Mouse (Mus musculus): ENCODE results near the gene Csrnp1. TPM values are rescaled to one million over a fixed set of nuclear protein-coding genes. Genes with fewer than 3 reads are reported as not detected.

The Csrnp1 gene
- polyA plus RNA-seq, 2 experiments: 0.38 to 2.2 TPM

DNA sequence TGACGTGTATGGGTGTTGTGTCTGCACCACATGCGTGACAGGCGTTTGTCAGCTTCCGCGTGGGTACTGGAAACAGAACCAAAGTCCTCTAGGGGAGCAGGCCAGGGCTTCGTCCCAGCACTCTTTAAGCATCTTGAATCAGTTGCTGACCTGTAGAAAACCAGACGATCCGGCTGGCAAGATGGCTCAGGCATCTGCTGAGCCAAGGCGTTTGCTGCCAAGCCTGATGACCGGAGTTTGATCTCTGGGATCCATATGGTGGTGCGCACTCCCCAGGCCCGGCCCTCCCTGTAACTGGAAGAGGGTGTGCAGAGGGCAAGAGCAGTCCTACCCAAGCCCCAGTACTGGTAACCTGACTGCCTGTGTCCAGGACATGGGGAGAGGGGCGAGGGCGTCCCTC is 42.6 kb downstream of the Csrnp1 start:
- WGBS (ENCODE audit: insufficient replicate concordance): 83% methylated on average over 14 of the region's 14 CpGs
- Histone ChIP-seq H3K9me3 (ENCODE audit: control insufficient read depth, low read length) (no peaks in the 10 kb centered on the region), H3K27ac (no peak overlapping the region), H3K4me2 (ENCODE audit: low read depth) (no peak overlapping the region), H3K4me3 (ENCODE audit: insufficient read depth in 1 of 2, low read depth in 2 of 2, low read length in 2 of 2) (no peak overlapping the region), H3K27me3 (ENCODE audit: control insufficient read depth, insufficient read depth, low read length) (no peaks in the 10 kb centered on the region), H3K9ac (replicated peaks) (no peak overlapping the region), H3K4me1 (replicated peaks; ENCODE audit: control insufficient read depth in 2 of 2, insufficient read depth in 2 of 2, low read length in 1 of 2) (peaks cover 0 to 5% of the 10 kb centered on the region in 2 experiments; a peak in 1 of 4 replicates), H3K36me3 (replicated peaks; ENCODE audit: control insufficient read depth, insufficient read depth, low read depth) (no peaks in the 10 kb centered on the region)
- no peak for ATAC-seq (ENCODE audit: insufficient read depth)
- no peak for DNase-seq (ENCODE audit: low read depth in 3 of 3, low spot score in 3 of 3)
- TF ChIP-seq EP300 (IDR thresholded peaks at IDR 0.05; ENCODE audit: low read depth) (no peak), CTCF (IDR thresholded peaks at IDR 0.05; ENCODE audit: low read depth) (no peak)

DNA sequence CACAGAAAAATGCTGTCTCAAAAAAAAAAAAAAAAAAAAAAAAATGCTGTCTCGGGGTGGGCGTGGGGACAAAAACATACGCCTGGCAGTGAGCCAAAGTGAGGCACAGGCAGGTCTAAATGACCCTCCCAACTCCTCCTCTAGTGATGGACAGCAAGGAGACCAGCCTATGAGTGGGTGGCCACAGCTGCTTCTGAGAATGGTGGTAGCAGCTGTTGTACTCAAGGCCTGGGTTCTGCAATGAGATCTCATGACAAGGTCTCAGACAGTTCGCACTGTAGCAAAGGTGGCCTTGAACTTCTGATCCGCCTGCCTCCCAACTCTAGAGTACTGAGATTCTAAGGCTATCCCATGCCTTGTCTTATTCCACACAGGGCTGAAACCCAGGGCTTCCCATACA is 43.1 kb downstream of the Csrnp1 start:
- Histone ChIP-seq H3K4me1 (replicated peaks; ENCODE audit: control insufficient read depth in 2 of 2, insufficient read depth in 2 of 2, low read length in 1 of 2) (peaks cover 0 to 6% of the 10 kb centered on the region in 2 experiments; a peak in 2 of 4 replicates), H3K9me3 (ENCODE audit: control insufficient read depth, low read length) (no peaks in the 10 kb centered on the region), H3K9ac (replicated peaks) (no peak overlapping the region), H3K27ac (no peak overlapping the region), H3K4me3 (ENCODE audit: insufficient read depth in 1 of 2, low read depth in 2 of 2, low read length in 2 of 2) (no peak overlapping the region), H3K27me3 (ENCODE audit: control insufficient read depth, insufficient read depth, low read length) (no peaks in the 10 kb centered on the region), H3K36me3 (replicated peaks; ENCODE audit: control insufficient read depth, insufficient read depth, low read depth) (no peaks in the 10 kb centered on the region), H3K4me2 (ENCODE audit: low read depth) (no peak overlapping the region)
- ATAC-seq (ENCODE audit: insufficient read depth) (no peak), DNase-seq (ENCODE audit: low read depth in 3 of 3, low spot score in 3 of 3) (no peak)
- WGBS (ENCODE audit: insufficient replicate concordance): 64% methylated on average over 5 of the region's 5 CpGs
- TF ChIP-seq CTCF (IDR thresholded peaks at IDR 0.05; ENCODE audit: low read depth) (no peak), EP300 (IDR thresholded peaks at IDR 0.05; ENCODE audit: low read depth) (no peak)

DNA sequence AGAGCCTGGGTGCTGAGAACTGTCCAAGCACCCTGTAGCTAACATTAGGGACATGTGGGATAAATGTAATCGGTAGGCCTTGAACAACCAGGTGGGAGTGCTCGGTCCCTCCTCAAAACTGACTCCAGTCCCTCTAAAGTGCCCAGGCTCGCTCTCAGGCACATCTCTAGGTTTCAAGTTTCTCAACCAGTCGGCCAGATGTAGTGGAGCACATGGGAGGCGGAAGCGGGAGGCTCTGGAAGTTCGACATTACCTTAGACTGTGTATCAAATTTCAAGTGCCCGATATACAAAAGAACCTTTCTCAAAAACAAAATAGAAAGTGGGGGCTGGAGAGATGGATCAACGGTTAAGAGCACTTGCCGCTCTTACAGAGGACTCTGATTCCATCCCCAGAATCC is 44.8 kb downstream of the Csrnp1 start:
- no peaks in the 10 kb centered on the region for H3K27me3 ChIP-seq (ENCODE audit: control insufficient read depth, insufficient read depth, low read length)
- H3K4me1 ChIP-seq (replicated peaks; ENCODE audit: control insufficient read depth in 2 of 2, insufficient read depth in 2 of 2, low read length in 1 of 2): peaks cover 4 to 14% of the 10 kb centered on the region in 2 experiments; a peak in 3 of 4 replicates
- H3K27ac ChIP-seq: no peak overlapping the region
- no peak overlapping the region for H3K4me3 ChIP-seq (ENCODE audit: insufficient read depth in 1 of 2, low read depth in 2 of 2, low read length in 2 of 2)
- TF ChIP-seq CTCF (IDR thresholded peaks at IDR 0.05; ENCODE audit: low read depth) (no peak), EP300 (IDR thresholded peaks at IDR 0.05; ENCODE audit: low read depth) (no peak)
- no peak for ATAC-seq (ENCODE audit: insufficient read depth)
- no peaks in the 10 kb centered on the region for H3K9me3 ChIP-seq (ENCODE audit: control insufficient read depth, low read length)
- no peak for DNase-seq (ENCODE audit: low read depth in 3 of 3, low spot score in 3 of 3)
- no peak overlapping the region for H3K4me2 ChIP-seq (ENCODE audit: low read depth)
- no peak overlapping the region for H3K9ac ChIP-seq (replicated peaks)
- 74% methylated on average over 10 of the region's 10 CpGs for WGBS (ENCODE audit: insufficient replicate concordance)
- no peaks in the 10 kb centered on the region for H3K36me3 ChIP-seq (replicated peaks; ENCODE audit: control insufficient read depth, insufficient read depth, low read depth)

DNA sequence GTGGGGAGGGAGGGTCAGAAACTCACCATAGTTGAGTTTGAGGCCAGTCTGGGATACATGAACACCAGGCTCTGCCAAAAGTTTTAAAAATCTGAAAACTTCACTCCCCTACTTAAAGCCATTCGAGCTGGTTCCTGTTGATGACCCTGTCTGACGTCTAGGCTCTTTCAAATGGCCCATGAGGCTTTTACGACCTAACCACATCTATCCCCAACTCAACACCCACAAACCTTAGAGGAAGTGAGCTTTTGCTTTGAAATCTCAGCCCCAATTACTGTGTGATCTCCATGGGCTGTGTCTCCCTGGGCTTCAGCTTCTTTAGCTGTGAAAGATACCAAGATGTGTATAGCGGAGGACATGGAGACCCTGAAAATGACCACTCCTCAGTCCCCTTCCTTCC is 46.0 kb downstream of the Csrnp1 start:
- TF ChIP-seq EP300 (IDR thresholded peaks at IDR 0.05; ENCODE audit: low read depth) (no peak), CTCF (IDR thresholded peaks at IDR 0.05; ENCODE audit: low read depth) (no peak)
- no peak overlapping the region for H3K4me3 ChIP-seq (ENCODE audit: insufficient read depth in 1 of 2, low read depth in 2 of 2, low read length in 2 of 2)
- ATAC-seq (ENCODE audit: insufficient read depth) (no peak), DNase-seq (ENCODE audit: low read depth in 3 of 3, low spot score in 3 of 3) (no peak)
- no peak overlapping the region for H3K4me2 ChIP-seq (ENCODE audit: low read depth)
- peaks cover 4 to 14% of the 10 kb centered on the region in 2 experiments; a peak in 3 of 4 replicates for H3K4me1 ChIP-seq (replicated peaks; ENCODE audit: control insufficient read depth in 2 of 2, insufficient read depth in 2 of 2, low read length in 1 of 2)
- 22% methylated on average over 4 of the region's 4 CpGs for WGBS (ENCODE audit: insufficient replicate concordance)
- H3K36me3 ChIP-seq (replicated peaks; ENCODE audit: control insufficient read depth, insufficient read depth, low read depth): no peaks in the 10 kb centered on the region
- H3K9me3 ChIP-seq (ENCODE audit: control insufficient read depth, low read length): no peaks in the 10 kb centered on the region
- H3K27ac ChIP-seq: no peak overlapping the region
- no peaks in the 10 kb centered on the region for H3K27me3 ChIP-seq (ENCODE audit: control insufficient read depth, insufficient read depth, low read length)
- H3K9ac ChIP-seq (replicated peaks): no peak overlapping the region

DNA sequence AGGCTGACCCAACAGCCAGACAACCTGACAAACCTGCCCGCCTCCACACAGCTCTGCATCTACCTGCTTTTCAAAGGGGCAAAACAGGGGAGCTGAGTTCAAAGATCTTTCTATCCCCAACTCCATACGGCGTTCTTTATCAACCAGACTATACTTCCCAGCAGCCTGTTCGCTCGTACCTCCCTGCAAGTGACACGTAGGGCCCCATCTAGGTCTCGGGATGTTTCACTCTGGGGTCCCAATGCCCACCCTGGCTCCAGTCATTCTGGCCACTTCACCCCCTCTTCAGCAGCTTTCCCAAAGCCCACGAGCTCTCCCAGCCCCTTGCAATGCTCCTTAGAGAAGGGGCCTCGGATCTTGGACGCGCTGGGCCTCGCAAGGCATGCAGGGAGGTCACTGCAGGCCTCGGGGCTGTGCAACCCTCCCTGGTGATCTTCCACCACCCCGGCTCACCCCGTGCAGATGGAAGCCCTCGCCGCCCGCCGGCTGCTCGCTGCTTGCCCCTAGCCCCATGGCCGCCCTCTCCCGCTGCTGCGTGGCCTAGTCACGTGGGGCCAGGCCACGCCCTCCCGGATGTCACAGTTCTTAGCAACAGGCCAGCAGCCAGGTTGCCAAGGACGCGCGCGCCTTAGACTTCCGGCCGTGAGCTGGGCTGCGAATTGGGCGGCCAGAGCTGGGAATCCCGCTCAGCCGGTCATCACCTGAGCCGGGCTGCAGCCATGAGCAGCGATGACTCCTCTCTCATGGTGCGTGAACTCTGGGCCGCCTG is 47.3 kb downstream of the Csrnp1 start, which contains the start of the genes Gorasp1 and Ttc21a:
Gorasp1 (minus strand) TSS at position 561 of the 769 bp plus-strand sequence.
Ttc21a (plus strand) TSS at position 602 of the 769 bp plus-strand sequence.
- Histone ChIP-seq H3K27ac (no peak within 1 kb of the TSS), H3K4me3 (ENCODE audit: insufficient read depth in 1 of 2, low read depth in 2 of 2, low read length in 2 of 2) (peak within 1 kb of the TSS; percentile 64 to 89), H3K27me3 (ENCODE audit: control insufficient read depth, insufficient read depth, low read length) (no peaks in the 10 kb centered on the region), H3K9ac (replicated peaks) (peak within 1 kb of the TSS; percentile 82), H3K4me2 (ENCODE audit: low read depth) (peak within 1 kb of the TSS; percentile 87), H3K36me3 (replicated peaks; ENCODE audit: control insufficient read depth, insufficient read depth, low read depth) (no peaks in the 10 kb centered on the region), H3K9me3 (ENCODE audit: control insufficient read depth, low read length) (no peaks in the 10 kb centered on the region), H3K4me1 (replicated peaks; ENCODE audit: control insufficient read depth in 2 of 2, insufficient read depth in 2 of 2, low read length in 1 of 2) (peaks cover 4 to 14% of the 10 kb centered on the region in 2 experiments; a peak in 3 of 4 replicates)
- ATAC-seq (ENCODE audit: insufficient read depth) (peak; percentile 90), DNase-seq (ENCODE audit: low read depth in 3 of 3, low spot score in 3 of 3) (peak; percentile 75 to 78 (median 77))
- no peak for TF ChIP-seq EP300 (IDR thresholded peaks at IDR 0.05; ENCODE audit: low read depth)
- TF ChIP-seq CTCF (IDR thresholded peaks at IDR 0.05; ENCODE audit: low read depth): no peak
- 2% methylated on average over 40 of the region's 40 CpGs for whole genome bisulfite sequencing (ENCODE audit: insufficient replicate concordance)

All from liver, embryonic 14.5 days (tissue).